Mouse (Mus musculus) embryo, embryonic 11.5 days (tissue): ENCODE measurements around the gene Glis3.

ENCODE experiments used
- DNase-seq: peaks from one replicate; pipeline ENCODE4 v3.0.0-alpha.2; 2012; ENCODE audit warnings: low read depth, low spot score

Gene Glis3

GRCm38 (mm10) chr19:28592981-28593380 lies 86.9 kb downstream of the Glis3 start:
- DNase-seq, result no peak

DNA sequence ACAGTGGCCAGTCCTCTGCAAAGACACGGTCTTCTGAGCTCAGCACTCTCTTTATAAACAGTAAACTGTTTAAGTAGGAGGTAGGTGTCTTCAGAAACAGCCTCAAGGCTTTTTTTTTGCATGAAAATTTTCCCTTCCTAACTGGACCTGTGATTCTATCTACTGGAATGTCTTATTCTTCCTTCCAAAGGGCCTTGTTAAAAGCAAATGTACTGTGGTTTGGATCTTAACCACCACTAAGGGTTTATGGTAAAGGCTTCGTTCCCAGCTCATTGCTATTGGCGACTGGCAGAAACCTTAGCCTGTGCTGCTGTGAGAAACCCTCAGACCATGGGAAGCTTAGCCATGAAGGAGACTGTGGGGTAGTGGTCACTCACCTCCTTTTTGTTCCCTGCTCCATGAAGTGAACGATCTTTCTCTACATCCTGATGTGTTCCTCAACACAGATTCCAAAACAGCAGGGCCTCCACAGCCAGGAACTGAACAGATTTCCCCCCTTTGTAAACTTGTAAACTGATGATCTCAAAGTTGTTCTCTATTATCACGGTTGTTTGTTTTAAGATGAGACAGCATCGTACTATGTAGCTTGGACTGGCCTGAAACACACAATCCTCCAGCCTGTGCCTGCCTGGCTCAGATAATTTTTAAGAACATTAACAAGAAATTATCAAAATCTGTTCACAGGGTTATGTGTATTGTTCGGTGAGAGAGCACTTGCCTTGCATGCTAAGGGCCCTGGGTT lies 88.0 kb downstream of the Glis3 start:
- DNase-seq, result no peak

- DNase-seq, result no peak
These were observed 99.4 kb downstream of the Glis3 start for GRCm38 (mm10) chr19:28580499-28580898.

- DNase-seq, result no peak
These were observed 100.0 kb downstream of the Glis3 start for GRCm38 (mm10) chr19:28579724-28580375.

- no peak for DNase-seq
These were observed 102.9 kb downstream of the Glis3 start for GRCm38 (mm10) chr19:28577023-28577422.

DNA sequence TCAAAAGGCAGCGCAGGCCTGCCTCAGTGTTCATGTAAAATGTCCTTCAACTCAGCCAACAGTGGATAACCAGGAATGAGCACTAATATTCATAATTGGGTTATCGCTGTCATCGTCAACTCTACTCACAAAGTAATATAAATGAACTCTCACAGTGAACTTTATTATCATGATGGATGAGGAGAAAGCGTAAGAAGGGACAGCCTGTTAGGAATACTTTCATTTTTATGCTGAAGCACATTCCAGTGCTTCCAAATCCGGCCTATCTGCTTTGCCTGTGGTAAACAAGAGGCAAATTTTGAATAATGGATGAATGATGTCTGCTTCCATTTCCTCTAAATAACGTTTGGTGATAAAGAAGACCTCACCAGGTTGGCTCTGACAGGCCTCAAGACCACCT lies 103.3 kb downstream of the Glis3 start:
- DNase-seq, result no peak

DNA sequence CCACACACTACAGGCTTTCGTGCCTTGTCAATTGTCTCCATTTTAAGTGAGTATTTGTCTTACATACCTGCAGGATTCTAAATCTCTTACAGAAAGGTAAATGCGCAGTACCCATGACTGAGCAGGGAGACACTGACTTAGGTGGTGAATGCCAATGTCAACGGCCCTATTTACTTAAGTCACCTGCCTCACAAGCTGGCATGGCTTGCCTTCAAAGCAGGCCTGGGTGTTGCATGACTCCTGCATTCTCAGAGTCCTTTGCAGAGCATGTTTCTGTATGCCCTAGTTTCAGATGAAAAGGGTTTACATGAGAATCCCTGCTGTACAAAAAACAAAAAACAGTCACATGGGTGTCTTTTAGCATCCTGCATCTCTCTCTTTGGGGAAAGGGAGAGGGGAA lies 106.2 kb downstream of the Glis3 start:
- DNase-seq, result no peak

DNA sequence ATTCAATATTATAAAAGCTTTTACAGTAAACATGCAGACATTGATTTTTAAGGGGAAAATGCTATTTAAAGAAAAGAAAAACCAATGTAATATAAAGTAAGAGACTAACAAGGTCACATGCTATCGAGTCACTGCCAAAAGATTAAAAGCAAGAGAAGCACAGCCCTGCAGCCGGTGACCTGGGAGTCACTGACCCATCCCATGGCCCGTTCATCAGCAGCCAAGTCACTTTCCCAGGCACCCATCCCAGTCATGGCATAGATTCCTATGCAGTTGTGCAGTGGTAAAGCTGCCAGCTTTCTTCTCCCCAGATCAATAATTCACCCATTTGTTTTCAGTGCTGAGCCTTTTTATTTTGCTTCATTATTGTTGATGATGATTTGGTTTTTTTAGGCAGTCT lies 110.0 kb downstream of the Glis3 start:
- no peak for DNase-seq

- DNase-seq, result no peak
These were observed 112.8 kb downstream of the Glis3 start for GRCm38 (mm10) chr19:28567100-28567499.

GRCm38 (mm10) chr19:28566554-28566953 lies 113.3 kb downstream of the Glis3 start:
- no peak for DNase-seq

DNA sequence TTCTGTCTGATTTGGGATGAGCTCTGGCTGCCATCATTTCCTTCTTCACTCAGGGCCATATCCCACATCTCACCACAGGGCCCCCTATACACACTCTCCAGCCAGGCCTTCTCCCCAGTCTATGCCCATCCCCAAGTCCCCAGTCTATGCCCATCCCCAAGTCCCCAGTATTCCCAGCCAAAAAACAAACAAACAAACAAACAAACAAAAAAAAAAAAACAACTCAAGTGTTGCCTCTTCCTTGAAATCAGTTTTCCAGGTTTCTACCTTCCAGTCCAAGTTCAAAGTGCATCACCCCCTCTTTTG lies 118.2 kb downstream of the Glis3 start:
- DNase-seq, result no peak

- no peak for DNase-seq
These were observed 118.8 kb downstream of the Glis3 start for GRCm38 (mm10) chr19:28560801-28561696.

- no peak for DNase-seq
These were observed 120.0 kb downstream of the Glis3 start for GRCm38 (mm10) chr19:28559836-28560235.

DNA sequence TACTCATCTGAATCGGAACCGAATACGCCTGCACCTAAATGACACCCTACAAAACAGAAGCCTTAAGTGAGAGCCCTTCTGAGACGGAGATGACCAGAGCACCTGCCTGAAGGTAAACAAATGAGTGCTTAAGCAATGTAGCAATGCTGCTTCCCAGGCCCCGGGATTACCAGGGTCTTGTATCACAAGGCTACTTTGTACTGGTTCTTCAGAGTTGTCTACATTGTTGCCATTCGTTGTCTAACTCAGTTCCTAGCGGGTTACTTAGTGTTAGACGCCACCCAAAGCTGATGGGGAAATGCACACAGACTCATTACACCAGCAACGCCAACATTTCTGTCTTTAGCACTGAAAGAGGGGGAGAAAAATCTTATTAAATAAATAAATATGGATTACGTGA lies 120.5 kb downstream of the Glis3 start:
- DNase-seq, result no peak

- no peak for DNase-seq
These were observed 121.2 kb downstream of the Glis3 start for GRCm38 (mm10) chr19:28558661-28559060.

DNA sequence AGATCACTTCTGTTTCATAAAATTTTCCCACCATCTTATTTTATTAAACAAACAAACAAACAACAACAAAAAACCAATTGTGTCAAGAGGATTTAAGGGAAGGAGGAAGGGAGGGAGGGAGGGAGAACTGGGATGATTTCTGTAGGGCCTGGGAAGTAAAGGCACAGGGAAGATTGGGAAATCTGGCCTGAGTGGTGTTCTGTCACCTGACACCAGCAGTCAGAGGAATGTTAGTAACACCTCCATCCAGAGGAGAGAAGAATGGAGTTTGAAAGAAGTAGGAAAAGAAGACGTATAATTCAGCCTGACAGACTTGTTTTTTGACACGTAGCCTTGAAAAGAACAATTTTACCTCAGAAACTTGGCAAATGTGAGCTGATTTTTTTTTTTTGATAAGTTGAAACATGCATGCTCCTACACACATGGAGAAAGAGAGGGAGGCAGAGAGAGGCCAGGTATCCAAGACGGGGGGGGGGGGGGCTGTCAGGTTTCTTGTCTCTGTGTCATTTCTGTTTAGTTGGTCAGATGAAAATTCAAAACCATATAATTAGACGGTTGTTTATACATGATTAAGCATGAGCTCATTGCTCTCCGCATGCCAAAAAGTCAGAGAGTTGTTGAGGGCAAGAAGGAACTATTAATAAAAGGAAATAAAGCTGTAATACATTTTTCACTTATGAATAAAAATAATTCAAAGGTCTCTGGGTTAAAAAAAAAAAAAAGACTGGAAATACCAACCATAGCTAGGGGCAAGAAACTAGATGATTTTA lies 122.1 kb downstream of the Glis3 start:
- no peak for DNase-seq

DNA sequence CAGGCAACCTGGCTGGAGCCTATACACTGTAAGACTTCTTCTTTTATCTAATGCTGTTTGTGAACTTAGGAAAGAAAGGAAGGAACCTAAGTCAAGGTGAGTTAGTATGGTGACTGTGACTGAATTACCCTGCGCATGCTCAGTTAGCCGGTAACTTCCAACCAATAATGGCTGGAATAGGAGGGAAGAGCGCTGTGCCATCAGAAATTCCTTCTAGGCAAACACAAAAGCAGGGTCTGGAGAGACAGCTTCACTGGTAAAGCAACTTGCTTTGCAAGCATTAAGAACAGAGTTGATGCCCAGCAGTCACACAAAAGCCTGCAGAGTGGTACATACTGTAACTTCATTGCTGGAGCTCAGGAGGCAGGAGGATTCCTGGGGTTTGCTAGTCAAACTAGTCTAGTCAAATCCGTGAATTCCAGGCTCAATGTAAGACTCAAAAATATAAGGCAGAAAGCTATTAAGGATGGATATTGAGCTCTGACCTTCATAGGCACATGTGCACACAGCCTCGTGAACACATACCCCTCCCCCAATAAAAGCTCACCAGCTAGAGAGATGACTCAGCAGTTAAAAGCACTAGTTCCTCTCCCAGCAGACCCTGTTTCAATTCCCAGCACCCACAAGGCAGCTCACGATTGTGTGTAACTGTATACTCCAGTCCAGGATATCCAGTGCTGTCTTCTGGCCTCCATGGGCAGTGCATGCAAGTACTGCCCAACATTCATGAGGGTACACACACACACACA lies 124.5 kb downstream of the Glis3 start:
- no peak for DNase-seq

DNA sequence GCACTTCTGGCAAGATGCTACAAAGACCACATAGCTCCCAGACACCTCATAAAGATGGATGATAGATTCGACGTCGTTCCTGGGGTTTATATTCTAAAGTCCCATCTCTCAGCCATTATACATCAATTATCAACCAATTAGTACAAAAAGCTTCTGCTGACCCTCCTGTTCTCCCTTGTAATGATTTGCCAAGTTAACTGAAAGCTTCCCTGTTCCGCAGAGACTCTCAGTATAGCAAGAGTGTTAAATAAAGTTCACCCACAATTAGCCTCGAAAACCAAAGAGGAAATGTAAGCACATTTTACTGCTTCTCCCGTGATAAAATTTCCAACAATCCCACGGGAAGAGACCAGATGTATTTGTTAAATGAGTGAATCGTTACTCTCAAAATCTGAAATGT lies 129.3 kb downstream of the Glis3 start:
- no peak for DNase-seq

DNA sequence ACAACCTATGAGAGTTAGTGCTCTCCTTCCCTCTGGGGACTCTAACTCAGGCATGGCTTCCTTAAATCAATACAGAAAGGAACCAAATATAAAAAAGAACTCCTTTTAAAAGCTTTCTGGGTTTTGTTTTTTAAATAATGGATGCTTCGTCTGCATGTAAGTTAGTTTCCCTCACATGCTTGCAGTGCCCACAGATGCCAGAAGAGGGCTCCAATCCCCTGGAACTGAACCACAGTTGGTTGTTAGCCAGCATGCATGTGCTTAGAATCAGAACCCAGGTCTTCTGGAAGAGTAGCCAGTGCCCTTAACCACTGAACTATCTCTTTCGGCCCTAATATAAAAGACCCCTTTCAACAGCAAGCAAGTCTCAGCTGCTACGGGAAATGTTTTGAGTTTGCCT lies 132.9 kb downstream of the Glis3 start:
- DNase-seq, result no peak

- DNase-seq, result no peak
These were observed 134.4 kb downstream of the Glis3 start for GRCm38 (mm10) chr19:28545493-28545892.

DNA sequence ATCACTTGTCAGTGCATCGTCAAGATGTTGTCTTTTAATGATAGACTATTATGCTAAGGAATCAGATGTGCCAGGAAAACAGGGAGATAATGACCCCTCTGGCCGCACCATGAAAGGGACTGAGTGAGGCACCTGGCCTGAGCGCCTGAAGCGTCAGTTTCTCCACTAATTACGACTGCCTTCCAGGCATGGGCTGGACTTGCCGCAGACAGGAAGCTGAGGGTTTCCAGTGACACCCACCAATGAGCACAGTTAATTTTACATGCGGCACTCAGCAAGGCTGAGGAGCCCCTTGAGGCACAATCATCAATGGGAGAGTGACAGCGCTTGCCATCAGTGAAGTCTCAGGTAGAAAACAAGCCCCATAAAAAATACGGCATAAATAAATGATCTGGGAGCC lies 141.1 kb downstream of the Glis3 start:
- DNase-seq, result no peak
